Mouse (Mus musculus) thymus, adult 2 months (tissue): Measurements from ENCODE around the gene Zdhhc25.

Experiments
- CTCF ChIP-seq: fragments of 200-500 bp; IDR thresholded peaks from 2 replicates; pipeline ENCODE4 v1.5.1; 2012; ENCODE audit warnings: mild to moderate bottlenecking, control low read depth, low read length, moderate library complexity, borderline replicate concordance; ENCODE audit not compliant: control insufficient read depth, poor library complexity, insufficient read depth; ENCODE audit errors: extremely low read depth
- POLR2A ChIP-seq: fragments of 200-500 bp; IDR thresholded peaks from 2 replicates; pipeline ENCODE4 v1.6.1; 2012; ENCODE audit warnings: mild to moderate bottlenecking, low read length, control low read depth, moderate library complexity; ENCODE audit not compliant: control insufficient read depth, poor library complexity, insufficient read depth; ENCODE audit errors: extremely low read depth

DNA sequence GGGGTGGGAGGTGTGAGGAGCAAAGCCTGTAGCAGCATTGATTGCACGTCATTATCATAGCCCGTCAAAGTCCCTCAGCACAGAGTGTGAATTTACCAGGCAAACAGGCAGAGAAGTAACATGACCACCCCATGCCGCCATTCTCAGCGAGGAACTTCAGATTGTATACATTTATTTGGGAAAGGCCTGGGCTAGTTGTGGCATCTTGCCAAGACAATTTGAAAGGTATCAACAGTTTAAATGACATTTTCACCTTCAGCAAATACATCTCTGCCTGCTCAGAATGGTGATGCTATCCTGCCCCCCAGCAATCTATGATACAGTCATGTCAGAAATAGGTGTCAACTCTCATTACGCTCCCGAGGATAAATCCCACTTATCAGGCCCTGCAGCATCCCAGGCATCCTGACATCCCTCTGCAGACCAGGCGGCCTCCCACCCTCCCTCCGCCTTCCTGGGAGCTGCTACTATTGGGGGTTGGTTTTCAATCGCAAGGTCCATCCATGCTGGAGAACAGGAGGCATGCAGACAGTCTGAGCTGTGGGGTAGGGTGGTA lies 28.8 kb downstream of the Zdhhc25 start:
- TF ChIP-seq CTCF, result no peak
- no peak for TF ChIP-seq POLR2A
